Mouse (Mus musculus) ES-Bruce4 (cell line): ENCODE results near the gene Psmd11.

Source experiments
- CTCF ChIP-seq: IDR thresholded peaks from one replicate; pipeline ENCODE4 v1.8.1; 2011; ENCODE audit warnings: low read depth, low read length
- POLR2A ChIP-seq: IDR thresholded peaks from one replicate; pipeline ENCODE4 v1.8.1; 2011; ENCODE audit warnings: low read length; ENCODE audit not compliant: insufficient read depth

DNA sequence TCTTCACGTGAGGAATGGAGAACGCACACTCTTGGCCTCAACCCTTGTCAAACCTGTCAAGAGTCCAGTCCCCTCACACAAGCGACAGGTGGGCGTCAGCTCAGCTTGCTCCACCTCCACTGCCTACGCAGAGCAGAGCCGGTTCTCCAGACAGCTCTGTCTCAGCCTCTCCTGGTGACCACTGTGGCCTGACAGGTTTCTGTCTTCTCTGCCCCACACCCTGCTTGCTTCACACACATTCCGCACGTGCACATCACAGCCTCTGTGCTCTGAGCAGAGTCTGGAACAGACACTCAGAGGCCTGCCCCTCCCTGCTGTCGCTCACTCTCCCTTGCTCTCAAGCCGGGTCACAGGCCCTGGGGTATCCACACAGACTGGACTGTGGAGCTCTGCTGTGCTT is 62.4 kb downstream of the Psmd11 start:
- TF ChIP-seq POLR2A, result no peak
- no peak for TF ChIP-seq CTCF
